Mouse (Mus musculus) adrenal gland, postnatal 36 days (tissue): Measurements from ENCODE around the gene Kif23. TPM values are rescaled to one million over a fixed set of nuclear protein-coding genes. Genes with fewer than 3 reads are reported as not detected.

Experiments
- DNase-seq, 2 experiments: peaks; one replicate each; pipeline ENCODE4 v3.0.0; 2021; ENCODE audit warnings: mixed read lengths in 1 of 2
- total RNA-seq, 2 experiments: library from RNA; stranded (reverse); gene quantifications; 2 replicates each; pipeline ENCODE4 v1.2.3; 2021

The Kif23 gene
- total RNA-seq, 2 experiments from 2014 or later: 5.5 to 8.5 TPM

- DNase-seq: peak; percentile 81 to 83
Observed at GRCm38 (mm10) chr9:61947402-61948346, 1.1 kb upstream of the Kif23 start.

GRCm38 (mm10) chr9:61945973-61946611 lies 482 bp downstream of the Kif23 start:
- DNase-seq: peak in 1 of 2 experiments; percentile 35

GRCm38 (mm10) chr9:61941054-61941453 lies 5.5 kb downstream of the Kif23 start:
- no peak for DNase-seq

GRCm38 (mm10) chr9:61933333-61933732 lies 13.2 kb downstream of the Kif23 start:
- no peak for DNase-seq

- DNase-seq: no peak
Observed at GRCm38 (mm10) chr9:61932009-61932408, 14.6 kb downstream of the Kif23 start.

- DNase-seq: no peak
Observed at GRCm38 (mm10) chr9:61925086-61925660, 21.4 kb downstream of the Kif23 start.

GRCm38 (mm10) chr9:61920331-61920730 lies 26.2 kb downstream of the Kif23 start:
- DNase-seq: no peak

GRCm38 (mm10) chr9:61919464-61919863 lies 27.1 kb downstream of the Kif23 start:
- no peak for DNase-seq

GRCm38 (mm10) chr9:61917436-61917835 lies 29.1 kb downstream of the Kif23 start:
- DNase-seq: peak; percentile 46 to 50

GRCm38 (mm10) chr9:61916986-61917385 lies 29.6 kb downstream of the Kif23 start:
- DNase-seq: no peak

- DNase-seq: no peak
Observed at GRCm38 (mm10) chr9:61915393-61916005, 31.1 kb downstream of the Kif23 start.

GRCm38 (mm10) chr9:61914917-61915300 lies 31.7 kb downstream of the Kif23 start:
- DNase-seq: no peak

GRCm38 (mm10) chr9:61914203-61914916 lies 32.2 kb downstream of the Kif23 start, which contains the start of gene Rplp1:
Gene Rplp1, minus strand, starts transcription at chr9:61914542.
- DNase-seq: peak; percentile 96 to 97

GRCm38 (mm10) chr9:61911300-61912128 lies 35.1 kb downstream of the Kif23 start:
- DNase-seq: no peak

GRCm38 (mm10) chr9:61910526-61911256 lies 35.9 kb downstream of the Kif23 start:
- peak; percentile 20 to 70 for DNase-seq

GRCm38 (mm10) chr9:61909633-61910032 lies 36.9 kb downstream of the Kif23 start:
- no peak for DNase-seq

- DNase-seq: no peak
Observed at GRCm38 (mm10) chr9:61908832-61909407, 37.7 kb downstream of the Kif23 start.

- no peak for DNase-seq
Observed at GRCm38 (mm10) chr9:61908341-61908740, 38.2 kb downstream of the Kif23 start.

GRCm38 (mm10) chr9:61907621-61908295 lies 38.8 kb downstream of the Kif23 start:
- DNase-seq: no peak
